Mouse (Mus musculus) thymus, adult 2 months (tissue): ENCODE measurements around the gene Catsperg1.

ENCODE experiments used
- CTCF ChIP-seq: fragments of 200-500 bp; IDR thresholded peaks from 2 replicates; pipeline ENCODE4 v1.5.1; 2012; ENCODE audit warnings: mild to moderate bottlenecking, control low read depth, low read length, moderate library complexity, borderline replicate concordance; ENCODE audit not compliant: control insufficient read depth, poor library complexity, insufficient read depth; ENCODE audit errors: extremely low read depth
- POLR2A ChIP-seq: fragments of 200-500 bp; IDR thresholded peaks from 2 replicates; pipeline ENCODE4 v1.6.1; 2012; ENCODE audit warnings: mild to moderate bottlenecking, low read length, control low read depth, moderate library complexity; ENCODE audit not compliant: control insufficient read depth, poor library complexity, insufficient read depth; ENCODE audit errors: extremely low read depth

DNA sequence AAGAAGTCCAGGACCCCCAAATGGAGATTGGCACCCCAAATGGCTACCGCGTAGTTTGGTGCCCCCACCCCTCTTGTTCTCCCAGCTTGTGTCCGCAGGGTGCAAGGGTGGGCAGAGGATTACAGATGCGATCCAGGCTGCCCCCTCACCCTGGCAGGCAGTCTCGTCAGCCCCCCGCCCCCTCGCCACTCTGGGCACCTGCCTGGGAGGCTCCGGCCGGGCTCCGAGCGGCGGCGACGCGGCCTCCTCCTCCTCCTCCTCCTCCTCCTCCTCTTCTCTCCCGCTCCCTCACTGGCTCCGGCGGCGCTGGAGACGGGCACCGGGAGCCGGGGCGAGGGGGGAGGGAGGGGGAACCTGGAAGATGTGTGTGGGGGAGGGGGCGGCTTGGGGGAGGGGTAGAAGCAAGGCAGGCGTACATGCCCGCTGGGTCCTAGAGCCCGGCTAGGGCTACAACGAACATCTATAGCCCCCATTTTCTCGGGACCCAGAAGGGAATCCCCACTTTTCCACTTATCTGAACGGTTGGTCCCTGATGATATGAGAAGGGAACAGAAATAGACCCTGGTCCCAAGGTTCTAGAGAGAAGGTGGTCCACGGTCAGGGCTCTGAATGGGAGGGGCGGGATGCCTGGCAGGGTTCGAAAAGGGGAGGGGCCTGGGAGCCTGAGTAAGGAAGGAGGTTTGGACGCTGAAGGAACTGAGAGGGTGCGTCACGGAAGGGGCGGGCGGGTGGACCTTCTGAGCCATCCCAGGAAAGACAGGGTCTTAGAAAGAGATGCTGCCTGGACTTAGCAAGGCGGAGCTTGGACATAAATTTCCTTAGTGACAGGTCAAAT, 44.4 kb downstream of the Catsperg1 start:
- TF ChIP-seq CTCF (no peak), POLR2A (no peak)
